Mouse (Mus musculus): ENCODE results near the gene Wdfy4.

Wdfy4 gene

DNA sequence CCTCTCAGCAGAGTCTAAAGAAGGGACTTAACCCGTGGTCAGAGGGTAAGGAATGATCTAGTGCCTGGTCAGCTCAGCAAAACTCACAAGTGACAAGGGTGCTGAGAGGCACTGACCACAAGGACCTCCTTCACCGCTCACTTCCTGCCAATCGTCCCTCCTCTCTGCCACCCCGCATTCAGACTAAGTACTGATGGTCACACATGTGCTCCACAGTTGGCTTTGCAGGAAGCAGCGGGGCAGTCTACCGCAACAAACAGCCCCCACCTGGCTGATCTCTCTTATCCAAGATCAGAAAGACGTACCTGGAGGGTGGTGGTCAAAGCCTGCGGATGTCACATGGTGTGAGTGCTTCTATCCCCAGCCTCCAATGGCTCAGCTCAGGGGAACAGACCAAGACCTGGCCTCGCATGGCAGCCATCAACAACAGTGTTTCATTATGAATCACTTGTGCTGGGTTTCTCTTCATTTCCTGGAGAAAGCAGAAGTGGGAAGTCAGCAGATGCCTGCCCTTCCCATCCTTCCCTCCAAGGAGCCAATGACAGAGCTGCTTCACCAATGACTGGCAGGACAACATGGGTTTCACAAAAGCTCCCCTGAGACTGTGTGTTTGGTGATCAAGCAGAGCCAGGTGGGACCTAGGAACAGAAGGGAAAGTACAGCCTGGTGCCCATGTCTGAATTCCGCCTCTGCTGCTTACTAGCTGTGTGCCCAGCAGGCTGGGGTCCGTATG, at the start of gene Wdfy4:
Gene Wdfy4 (minus strand): TSS at position 441 of the 733 bp plus-strand sequence.
- no peak for DNase-seq

DNA sequence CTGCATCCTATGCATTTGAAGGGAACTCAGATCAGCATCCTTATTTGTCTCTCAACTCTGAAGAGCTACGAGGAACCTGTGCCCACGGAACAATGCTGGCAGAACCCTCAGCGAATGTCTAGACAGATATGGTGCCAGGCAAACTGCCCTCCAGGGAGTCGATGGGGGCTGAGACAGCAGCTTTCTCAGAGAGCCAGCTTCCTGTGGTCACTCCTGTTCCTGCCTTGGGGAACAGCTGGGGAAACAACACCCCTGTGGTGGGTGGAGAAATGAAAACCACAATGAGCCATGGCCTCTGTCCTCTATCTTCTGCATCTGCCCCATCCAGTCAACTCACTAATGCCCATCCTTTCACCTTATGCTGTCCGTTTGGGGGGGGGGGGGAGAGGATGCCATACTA, 46.7 kb upstream of the Wdfy4 start:
- DNase-seq = peak; percentile 10

DNA sequence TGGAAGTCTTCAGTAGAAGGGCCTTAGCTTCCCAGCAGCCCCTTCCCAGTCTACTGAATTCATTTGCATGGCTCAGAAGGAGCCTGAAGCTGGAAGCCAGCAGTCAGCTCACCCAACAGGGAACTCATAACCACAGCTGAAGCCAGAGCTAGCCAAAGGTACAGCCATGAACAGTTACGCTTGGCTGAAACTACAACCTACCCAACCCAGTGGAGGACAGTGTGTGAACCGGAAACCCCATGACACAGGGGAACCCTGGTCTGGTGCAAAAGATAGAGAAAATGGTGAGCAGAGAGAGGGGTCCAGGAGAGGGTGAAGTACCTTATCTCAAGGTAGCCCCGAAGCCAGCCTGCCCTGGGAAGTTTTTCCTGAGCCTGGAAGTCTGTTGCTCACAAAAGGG, 46.0 kb upstream of the Wdfy4 start:
- no peak for DNase-seq

DNA sequence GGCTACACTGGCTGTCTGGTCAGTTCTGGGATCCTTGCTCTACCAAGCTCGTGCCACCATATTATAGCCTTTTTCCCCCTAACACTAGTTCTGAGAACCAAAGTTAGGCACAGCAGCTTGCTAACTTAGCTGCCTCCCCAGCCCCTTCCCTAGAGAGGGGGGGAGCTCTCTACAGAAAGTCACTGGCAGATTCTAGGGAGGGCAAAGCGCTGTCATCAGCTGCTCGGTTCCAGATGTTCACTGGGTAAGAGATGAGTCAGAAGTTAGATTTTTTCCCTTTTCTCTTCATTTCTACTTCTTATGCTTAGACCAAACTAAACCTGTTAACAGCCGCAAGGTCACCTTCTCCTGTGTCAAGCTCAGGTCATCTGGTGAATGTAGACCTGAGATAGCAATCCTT, 45.4 kb upstream of the Wdfy4 start:
- DNase-seq = no peak

DNA sequence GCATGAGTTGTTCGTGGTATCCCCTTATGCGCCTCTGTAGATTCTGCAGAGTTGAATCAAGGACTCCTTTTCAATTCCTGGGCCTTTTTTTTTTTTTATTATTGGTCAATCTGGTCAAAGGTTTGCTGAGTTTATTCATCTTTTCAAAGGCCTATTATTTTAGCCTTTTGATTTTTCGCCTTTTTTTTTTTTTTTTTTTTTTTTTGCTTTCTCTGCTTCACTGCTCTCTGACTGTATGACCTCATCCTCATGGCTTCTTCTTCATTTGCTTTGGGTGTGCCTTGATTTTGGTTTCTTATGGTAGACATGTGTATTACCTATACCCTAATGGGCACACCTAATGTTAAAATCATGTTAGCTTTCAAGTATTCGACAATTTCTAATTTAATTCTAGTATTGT, 39.9 kb upstream of the Wdfy4 start:
- DNase-seq = no peak

DNA sequence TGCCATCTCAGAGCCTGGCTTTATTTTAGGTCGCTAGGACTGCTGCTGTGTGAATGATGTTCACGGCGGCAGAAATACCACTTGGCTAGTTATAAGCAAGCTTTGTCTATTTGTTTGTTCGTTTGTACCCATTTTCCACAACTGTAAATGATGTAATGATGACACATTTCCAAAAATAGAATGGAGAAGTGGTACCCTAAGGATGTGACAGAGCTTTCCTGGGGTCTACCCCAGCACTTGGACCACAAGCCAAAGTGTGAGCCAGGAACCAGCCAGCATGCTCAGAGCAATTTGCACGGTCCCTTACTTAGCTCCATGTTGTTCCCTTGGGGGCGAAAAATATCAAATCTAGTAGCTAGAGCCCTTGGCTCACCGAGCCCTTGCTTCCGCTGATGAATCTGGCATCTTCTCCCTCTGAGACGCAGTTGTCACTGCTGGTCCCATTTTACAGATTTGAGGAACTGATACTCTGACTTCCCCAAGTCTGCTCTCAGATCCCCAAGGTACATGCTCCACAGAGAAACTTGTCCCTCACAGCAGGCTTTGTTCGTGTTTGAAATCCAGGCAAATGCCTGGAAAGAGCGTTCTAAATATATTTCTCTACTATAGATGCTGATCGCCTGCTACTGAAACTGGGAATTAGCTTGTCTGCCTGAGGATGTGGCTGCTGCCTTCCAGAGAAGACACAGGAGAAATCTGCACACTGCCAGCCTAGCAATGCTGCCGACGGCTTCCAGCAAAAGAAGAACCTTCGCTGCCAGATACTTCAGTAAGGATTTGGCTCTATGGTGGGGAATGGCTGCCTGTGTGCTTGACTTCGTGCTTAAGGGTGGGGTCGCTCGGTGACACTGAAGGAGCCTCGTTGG, 31.3 kb upstream of the Wdfy4 start:
- no peak for DNase-seq

DNA sequence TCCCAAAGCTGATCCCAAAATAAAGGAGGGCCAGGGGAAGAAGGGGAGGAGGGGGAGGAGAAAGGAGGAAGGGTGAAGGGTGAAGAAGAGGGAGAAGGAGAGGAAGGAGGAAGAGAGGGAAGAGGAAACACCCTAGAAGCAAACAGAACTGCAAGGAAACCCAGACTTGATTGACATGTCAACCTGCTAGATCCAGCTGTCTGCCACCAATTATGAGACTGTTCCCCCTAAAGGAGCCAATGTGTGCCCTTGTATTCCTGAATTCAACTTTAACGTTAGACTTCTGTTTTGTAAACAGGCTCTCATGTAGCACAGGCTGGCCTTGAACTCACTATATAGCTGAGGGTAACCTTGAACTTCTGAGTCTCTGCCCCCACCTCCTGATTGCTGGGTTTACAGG, 29.9 kb upstream of the Wdfy4 start:
- no peak for DNase-seq

DNA sequence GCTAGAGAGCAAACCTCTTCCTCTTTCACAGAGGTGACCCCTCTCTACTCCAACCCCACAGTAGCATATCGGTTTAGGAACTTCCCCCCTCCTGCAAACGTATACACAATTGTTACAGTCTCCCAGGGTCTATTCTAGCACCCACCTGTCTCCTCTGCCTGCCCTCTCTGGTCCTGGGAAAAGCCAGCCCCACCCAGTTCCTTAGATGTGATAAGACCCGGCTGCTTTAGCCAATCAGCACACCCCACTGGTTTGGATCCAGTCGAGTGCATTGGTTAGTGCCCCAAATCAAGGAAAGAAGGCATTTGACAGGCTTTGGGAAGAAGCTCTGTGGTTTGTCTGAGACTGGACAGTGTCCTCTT, 29.4 kb upstream of the Wdfy4 start:
- no peak for DNase-seq

DNA sequence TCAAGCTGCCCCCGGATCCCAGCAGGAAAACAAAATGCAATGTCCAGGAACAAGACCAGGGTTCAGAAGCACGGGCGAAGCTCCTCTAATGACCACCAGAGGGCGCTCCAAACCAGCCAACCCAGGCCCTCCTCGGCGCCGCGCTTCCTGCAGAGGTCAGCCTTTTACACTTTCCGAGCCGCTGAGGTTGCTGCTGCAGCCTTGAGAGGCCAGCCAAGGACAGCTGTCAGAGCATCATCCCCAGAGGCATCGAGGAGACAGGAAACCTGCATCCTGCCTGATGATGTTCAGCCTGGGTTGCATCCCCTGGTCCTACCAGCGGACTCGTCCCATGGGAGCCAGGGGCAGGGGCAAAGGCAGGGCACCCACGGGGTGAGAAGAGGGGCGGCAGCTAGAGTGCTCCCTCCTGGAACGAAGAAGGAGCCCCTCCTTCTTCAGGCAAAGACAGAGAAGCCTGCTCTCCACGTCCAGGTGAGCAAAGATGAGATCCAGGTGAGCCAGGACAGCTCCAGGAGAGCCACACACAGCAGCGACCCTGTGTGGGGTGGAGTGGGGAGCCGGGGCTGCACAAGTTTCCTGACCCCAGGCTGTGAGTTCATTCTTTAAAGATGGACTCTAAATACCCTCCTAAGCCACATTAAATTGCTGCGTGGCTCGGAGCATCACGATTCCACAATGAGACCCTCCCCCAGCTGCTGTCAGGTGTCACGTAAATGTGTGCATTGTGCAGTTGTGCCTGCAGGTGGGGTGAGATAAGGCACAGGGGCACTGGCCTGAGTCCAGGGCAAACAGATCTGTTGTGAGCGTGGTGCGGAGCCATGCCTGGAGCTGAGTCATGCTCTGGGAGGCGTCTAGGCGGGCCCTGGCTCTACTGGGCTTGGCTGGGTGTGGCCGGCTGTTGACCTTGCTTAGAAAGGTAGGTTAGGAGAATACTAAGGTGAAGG, 28.8 kb upstream of the Wdfy4 start, which contains the start of gene Arhgap22:
Gene Arhgap22 (plus strand): TSS at position 204 of the 944 bp plus-strand sequence.
- DNase-seq = peak; percentile 89

DNA sequence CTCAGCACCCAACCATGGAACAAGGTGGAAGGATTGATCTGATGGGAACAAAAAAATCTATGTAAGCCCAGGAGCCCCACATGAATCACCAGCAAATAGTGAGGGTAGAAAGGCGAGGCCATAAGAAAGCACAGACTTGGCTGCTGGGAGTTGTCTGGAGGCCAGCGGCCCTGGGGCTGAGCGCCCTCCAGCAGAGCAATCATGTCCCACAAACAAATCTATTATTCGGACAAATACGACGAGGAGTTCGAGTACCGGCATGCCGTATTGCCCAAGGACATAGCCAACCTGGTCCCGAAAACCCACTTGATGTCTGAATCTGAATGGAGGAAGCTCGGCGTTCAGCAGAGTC, 27.6 kb upstream of the Wdfy4 start:
- DNase-seq = no peak

DNA sequence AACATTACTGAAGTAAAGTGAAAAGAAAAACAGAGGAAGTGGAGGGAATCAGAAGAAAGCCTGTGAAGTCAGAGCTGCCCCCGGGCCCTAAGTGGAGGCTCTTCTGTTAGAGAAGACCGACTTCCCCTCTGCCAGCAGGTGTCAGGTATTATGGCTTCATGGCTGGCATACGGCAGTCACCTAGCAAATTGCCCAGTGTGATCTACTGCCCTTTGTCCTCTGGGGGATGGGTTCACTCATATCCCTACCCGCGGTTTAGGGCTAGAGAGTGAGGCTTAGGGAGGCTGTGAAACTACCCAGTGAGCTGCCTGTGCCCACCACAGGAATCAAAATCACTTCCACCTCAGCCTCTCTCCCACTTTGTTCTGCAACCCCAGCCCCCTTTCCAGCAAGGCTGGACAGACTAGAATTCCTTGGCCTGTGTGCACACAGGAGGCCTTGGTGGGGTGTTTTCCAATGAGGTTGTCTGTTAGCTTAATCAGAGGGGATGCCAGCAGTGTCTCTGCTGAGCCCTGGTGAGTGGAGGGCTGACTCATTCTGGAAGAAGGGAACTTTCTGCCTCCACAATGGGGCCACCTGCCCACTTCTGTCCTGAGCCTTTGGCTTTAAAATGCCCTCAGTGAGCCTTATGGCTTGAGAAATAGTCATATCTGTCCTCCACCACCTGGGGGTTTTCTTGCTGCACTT, 27.1 kb upstream of the Wdfy4 start:
- no peak for DNase-seq

DNA sequence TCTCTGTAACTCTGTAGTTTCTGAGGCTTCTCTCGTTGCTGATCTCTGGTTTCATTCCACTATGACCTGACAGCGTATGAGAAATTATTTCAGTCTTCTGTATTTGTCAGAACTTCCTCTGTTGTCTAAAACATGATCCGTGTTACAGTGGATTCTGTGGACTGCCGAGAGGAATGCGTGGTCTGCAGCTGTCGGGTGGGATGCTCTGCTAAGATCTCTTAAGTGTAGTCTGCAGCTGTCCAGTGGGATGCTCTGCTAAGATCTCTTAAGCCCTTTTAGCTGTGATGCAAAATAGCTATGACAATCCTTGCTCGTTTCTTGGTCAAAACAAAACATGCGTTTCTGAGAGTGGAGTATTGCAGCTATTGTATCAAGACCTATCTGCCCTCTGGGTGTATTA, 25.5 kb upstream of the Wdfy4 start:
- no peak for DNase-seq

DNA sequence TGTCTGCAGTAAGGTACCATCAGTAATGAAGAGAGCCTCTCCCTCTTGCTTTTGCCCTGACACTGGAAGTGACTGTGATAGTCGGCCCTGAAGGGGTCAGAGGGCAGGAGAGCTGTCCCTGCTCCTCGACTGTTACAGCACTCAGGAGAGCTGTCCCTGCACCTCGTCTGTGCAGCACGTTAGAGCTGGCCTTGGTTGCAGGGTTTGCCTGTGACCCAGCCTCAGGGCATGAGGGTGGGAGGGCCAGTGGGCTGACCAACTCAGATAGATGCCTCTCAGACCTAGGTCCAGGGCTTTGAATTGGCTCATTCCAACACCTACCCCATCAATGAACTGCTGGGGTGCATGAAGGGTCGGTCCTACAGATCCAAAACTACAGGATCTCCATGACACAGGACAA, 23.0 kb upstream of the Wdfy4 start:
- no peak for DNase-seq

DNA sequence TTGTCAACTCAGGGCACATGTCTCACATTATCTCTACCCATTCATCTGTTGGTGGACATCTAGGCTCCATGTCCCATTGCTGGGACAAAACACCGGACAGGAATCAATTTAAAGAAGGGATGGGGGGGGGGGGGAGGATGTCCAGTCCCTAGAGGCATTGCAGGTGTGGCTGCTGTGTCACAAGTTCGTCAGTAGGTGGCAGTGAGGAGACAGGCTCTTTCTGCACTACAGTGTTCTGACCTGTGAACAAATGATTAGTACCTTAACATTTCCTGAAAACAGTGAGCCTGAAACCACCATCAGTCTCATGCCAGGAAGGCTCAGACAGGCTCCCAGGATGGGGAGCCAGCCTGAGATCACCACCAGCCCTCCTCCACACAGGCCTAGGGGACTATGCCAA, 21.7 kb upstream of the Wdfy4 start:
- no peak for DNase-seq

DNA sequence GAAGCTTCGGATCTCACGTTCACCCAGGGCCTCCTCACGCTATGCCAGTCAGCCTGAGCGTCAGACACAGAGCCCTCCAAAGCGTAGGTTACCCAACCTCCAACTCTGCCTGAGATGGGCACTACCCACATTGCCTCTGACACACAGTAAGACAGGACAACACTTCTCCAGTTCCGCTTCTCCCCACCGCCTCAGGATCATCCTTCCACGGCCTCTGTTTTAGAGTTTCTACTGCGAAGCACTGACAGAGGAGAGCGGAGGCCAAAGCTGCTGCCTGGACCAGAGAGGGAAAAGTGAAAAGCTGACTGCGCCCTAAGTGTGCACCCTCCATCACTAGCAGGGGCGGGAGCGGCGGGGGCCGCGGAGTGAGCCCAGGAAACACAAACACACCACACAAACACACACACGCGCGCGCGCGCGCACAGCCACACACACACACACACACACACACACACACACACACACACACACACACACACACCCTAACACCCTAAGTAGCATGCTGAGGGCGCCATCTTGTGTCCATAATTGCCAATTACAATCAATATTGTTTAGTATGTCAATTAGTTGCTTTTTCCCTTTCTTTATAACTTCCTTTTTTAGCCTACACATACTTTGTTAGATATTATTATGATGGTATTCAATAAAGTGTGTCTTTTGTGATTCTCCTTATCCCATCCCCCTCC, 20.1 kb upstream of the Wdfy4 start:
- DNase-seq = no peak

DNA sequence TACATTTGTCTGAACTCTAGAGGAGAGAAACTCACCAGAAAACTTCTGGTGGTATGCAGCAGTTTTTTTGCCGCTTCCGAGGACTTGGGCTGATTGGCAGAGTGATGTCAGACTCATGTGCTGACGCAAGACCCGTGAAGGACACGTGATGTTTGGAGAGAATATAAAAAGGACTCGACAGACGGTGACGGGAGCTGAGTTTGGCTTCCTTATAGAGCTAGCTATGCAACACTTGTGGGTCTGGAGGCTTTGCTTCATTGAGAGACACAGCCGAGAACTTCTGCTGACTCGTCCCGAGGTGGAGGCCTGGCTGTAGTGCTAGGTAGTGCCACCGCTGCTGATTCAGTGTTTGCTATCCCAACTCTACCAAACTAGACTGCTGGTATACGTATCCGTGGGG, 18.5 kb upstream of the Wdfy4 start:
- DNase-seq = no peak

DNA sequence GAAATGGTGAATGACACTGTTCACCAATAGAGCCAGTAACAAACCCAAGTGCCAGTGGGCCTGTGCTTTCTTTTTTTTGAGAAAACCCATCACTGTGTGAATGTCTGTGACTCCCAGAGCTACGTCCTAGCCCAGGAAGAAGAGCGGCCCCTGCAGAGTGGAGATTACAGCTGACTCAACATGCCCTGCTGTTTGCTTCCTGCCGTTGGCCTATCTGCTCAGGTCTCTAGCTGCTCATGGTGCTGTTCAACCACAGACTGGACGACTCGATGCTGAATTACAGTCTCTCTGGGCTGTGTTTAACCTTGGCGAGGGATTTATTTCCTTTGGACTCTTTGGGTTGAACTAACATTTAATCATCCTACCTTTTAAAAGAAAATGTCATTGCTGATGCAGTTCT, 17.6 kb upstream of the Wdfy4 start:
- DNase-seq = no peak

DNA sequence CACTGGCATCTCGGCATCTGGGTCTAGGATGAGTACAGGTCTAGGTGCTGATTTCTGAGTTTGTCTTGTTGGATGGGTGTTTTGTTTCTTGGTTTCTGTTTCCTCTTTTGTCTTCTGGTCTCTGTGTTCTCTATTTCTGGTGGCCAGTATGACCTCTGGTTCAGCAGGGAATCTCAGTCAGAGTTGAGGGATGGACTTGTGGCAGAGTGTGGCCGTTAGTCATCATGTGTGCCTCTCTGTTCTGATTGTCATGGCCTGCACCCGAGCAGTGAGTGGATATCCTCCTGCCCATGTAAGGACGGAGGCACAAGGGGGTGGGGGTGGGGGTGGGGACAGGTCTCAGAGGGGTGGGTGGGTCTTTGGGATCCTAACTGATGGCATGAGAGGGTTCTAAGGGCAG, 16.9 kb upstream of the Wdfy4 start:
- DNase-seq = no peak

DNA sequence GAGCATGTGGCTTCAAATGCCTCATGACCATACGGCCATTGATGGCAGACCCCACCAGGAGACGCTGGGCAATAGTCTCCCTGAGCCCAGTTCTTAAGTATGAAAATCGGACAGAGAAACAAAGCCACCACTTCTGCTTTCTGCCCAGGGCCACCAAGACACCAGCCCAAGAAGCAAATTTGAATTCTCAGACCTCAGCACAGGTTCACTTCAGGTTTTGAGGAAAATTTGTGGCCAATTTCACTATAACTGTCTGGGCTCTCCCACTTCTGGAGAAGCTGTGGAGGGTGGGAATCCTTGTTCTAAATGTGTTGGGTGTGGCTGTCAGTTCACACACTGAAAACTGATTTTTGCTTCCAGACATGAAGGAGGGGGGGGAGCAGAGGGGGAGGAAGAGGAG, 8.9 kb upstream of the Wdfy4 start:
- DNase-seq = no peak

DNA sequence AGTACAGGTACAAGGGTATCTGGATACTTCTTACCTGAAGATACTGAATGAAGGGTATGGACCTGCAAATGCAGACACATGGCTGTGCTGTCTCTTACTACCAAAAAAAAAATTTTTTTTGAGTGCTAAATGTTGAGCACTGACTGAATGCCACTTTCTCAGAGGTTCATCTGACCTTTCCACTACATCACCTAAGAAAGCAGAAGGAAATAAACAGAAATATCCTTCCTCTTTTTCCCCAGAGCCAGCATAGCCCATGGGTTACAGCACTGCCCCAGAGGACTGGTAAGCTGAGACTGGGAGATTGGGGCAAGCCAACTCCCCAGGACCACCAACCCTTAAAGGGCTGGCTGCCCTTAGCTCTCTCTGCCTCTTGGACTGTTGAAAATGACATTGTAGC, 8.5 kb upstream of the Wdfy4 start:
- no peak for DNase-seq

DNA sequence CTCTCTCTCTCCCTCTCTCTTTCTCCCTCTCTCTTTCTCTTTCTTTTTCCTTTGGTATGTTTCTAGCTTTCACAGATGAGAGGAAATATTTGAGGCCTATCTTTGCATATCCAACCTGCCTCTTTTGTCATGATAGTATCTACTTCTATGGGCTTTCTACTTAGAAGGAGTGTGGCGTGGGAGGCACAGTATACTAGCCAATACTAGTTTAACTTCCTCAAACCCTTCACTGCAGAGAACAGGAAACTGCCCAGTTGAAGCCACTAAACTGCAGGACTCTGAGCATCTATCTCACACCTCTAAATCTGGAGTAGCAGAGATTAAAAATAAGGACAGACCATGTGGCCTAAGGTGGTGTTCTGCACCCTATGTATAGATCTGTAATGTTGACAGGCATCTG, 5.3 kb upstream of the Wdfy4 start:
- no peak for DNase-seq

DNA sequence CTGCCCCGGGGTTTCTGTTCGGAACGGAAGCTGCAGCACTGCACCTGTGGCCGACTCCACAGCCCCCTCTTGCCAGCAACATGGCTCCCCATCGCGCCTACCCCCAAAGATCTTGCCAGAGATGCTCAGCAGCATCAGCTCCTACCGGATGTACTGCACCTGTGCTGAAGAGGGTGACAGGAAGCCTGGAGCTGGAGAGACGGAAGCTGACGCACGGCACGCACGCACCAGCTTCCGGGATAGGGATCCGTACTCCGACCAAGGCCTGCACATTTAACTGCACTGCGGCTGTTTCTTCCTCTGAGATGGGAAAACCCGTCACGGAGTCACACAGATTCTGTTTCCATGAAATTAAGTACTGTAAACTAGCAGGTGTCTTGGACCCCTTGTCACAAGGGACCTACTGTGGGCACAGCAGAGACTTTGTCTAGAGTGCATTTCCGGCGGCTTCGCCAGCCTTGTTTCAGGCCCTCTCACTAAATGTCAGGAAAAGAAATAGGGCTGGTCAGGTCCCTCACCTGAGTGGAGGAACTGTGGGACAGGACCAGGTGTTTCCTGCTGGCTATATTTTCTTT, 4.6 kb upstream of the Wdfy4 start:
- no peak for DNase-seq
